Mouse (Mus musculus): ENCODE results near the gene Umad1. TPM values are rescaled to one million over a fixed set of nuclear protein-coding genes. Genes with fewer than 3 reads are reported as not detected.

Umad1 gene
- polyA plus RNA-seq, 1 experiment from 2014 or later, result 24.8 TPM

DNA sequence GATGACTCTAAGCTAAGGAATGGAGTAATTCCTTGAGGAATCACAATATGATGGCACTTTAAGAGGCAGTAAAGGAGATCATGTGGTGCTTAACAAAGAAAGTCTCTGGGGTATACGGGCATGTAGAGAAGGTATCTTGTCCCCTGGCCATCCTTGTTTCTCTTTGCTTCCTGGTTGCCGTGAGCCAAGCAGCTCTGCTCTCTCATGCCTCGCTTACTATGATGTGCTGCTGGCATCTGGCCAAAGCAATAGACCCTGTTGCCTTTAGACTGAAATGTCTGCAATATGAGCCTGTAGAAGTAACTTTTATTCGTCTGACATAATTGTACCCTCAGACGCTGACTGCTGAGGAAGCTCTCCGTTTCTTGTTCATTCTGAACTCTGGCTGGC is 238.8 kb downstream of the Umad1 start:
- no peaks in the 10 kb centered on the region for H3K4me1 ChIP-seq
- DNase-seq (ENCODE audit: low spot score), result no peak
- H3K9me3 ChIP-seq, result no peaks in the 10 kb centered on the region
- H3K27ac ChIP-seq, result no peak overlapping the region
- H3K27me3 ChIP-seq (ENCODE audit: insufficient read depth, poor library complexity, severe bottlenecking), result no peaks in the 10 kb centered on the region
- H3K4me3 ChIP-seq, result no peak overlapping the region
- no peaks in the 10 kb centered on the region for H3K36me3 ChIP-seq
- WGBS, result 85% methylated on average over 6 of the region's 6 CpGs

GRCm38 (mm10) chr6:8498961-8499360 is 239.9 kb downstream of the Umad1 start:
- WGBS, result 93% methylated on average over 3 of the region's 3 CpGs
- Histone ChIP-seq H3K36me3 (no peaks in the 10 kb centered on the region), H3K27ac (no peak overlapping the region), H3K4me1 (no peaks in the 10 kb centered on the region), H3K4me3 (no peak overlapping the region), H3K27me3 (ENCODE audit: insufficient read depth, poor library complexity, severe bottlenecking) (no peaks in the 10 kb centered on the region), H3K9me3 (no peaks in the 10 kb centered on the region)
- DNase-seq (ENCODE audit: low spot score), result no peak

GRCm38 (mm10) chr6:8503953-8504352 is 244.9 kb downstream of the Umad1 start:
- DNase-seq (ENCODE audit: low spot score), result no peak
- H3K27ac ChIP-seq, result no peak overlapping the region
- H3K36me3 ChIP-seq, result no peaks in the 10 kb centered on the region
- no peaks in the 10 kb centered on the region for H3K4me1 ChIP-seq
- no peak overlapping the region for H3K4me3 ChIP-seq
- H3K9me3 ChIP-seq, result no peaks in the 10 kb centered on the region
- WGBS, result 51% methylated on average over 3 of the region's 3 CpGs
- H3K27me3 ChIP-seq (ENCODE audit: insufficient read depth, poor library complexity, severe bottlenecking), result no peaks in the 10 kb centered on the region

GRCm38 (mm10) chr6:8504521-8505228 is 245.6 kb downstream of the Umad1 start:
- DNase-seq (ENCODE audit: low spot score), result no peak
- 81% methylated on average over 6 of the region's 6 CpGs for WGBS
- no peak overlapping the region for H3K4me3 ChIP-seq
- no peaks in the 10 kb centered on the region for H3K36me3 ChIP-seq
- no peaks in the 10 kb centered on the region for H3K4me1 ChIP-seq
- H3K27me3 ChIP-seq (ENCODE audit: insufficient read depth, poor library complexity, severe bottlenecking), result no peaks in the 10 kb centered on the region
- H3K27ac ChIP-seq, result no peak overlapping the region
- no peaks in the 10 kb centered on the region for H3K9me3 ChIP-seq

DNA sequence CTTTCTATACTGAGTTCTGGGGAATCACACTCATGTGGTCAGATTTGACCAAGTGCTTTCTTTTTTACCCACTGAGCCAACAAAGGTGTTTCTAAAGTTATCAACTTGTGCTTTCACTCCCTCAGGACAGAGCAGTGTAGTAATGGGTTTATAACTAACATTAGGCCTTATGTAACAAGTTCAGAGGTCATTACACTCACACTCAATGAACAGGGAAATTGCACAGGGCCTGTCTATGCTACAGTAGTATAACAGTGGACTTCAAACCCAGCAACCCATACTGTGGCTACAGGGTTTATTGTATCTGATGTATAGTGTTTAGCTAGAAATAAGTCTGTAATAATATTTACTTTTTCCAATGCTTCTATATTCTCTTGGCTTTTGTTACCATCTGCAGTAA is 247.5 kb downstream of the Umad1 start:
- H3K36me3 ChIP-seq, result no peaks in the 10 kb centered on the region
- peaks cover 6% of the 10 kb centered on the region; the same call in 1 of the 2 replicates for H3K4me1 ChIP-seq
- H3K4me3 ChIP-seq, result no peak overlapping the region
- no peak for DNase-seq (ENCODE audit: low spot score)
- H3K27ac ChIP-seq, result no peak overlapping the region
- no peaks in the 10 kb centered on the region for H3K27me3 ChIP-seq (ENCODE audit: insufficient read depth, poor library complexity, severe bottlenecking)
- H3K9me3 ChIP-seq, result no peaks in the 10 kb centered on the region

Other genes starting within 250 kb of the Umad1 start
- gene Col28a1, start 66.7 kb upstream of the Umad1 start, polyA plus RNA-seq (2016; fragmentation: Nextera tagmentation; extraction: Ambion mirVana), result not detected in 2 replicates
- 22.0 and 23.9 TPM in 2 replicates for gene Mios, start 50.1 kb upstream of the Umad1 start, polyA plus RNA-seq (2016; fragmentation: Nextera tagmentation; extraction: Ambion mirVana)
- 142 and 162 TPM in 2 replicates for gene Rpa3, start 115 bp upstream of the Umad1 start, polyA plus RNA-seq (2016; fragmentation: Nextera tagmentation; extraction: Ambion mirVana)
- 9.1 and 9.5 TPM in 2 replicates for gene Gm45062, start 162 bp downstream of the Umad1 start, polyA plus RNA-seq (2016; fragmentation: Nextera tagmentation; extraction: Ambion mirVana)